Mouse (Mus musculus): ENCODE data around the gene Mbl2.

GRCm38 (mm10) chr19:30217335-30217734 is 15.4 kb upstream of the Mbl2 start:
- TF ChIP-seq CTCF (IDR thresholded peaks at IDR 0.05; ENCODE audit: control insufficient read depth, insufficient read depth, insufficient replicate concordance, low read depth, low read length): no peak
- TF ChIP-seq POLR2A (IDR thresholded peaks at IDR 0.05; ENCODE audit: control insufficient read depth, low read depth, low read length): no peak

Data from testis, adult 2 months (tissue).